Mouse (Mus musculus) adrenal gland, adult 18-20 months (tissue): ENCODE results near the gene Gm5475. TPM values are rescaled to one million over a fixed set of nuclear protein-coding genes. Genes with fewer than 3 reads are reported as not detected.

Source experiments
- total RNA-seq, 2 experiments: library from RNA; stranded (reverse); gene quantifications; 1 replicate in 1 of 2; 2 replicates in 1 of 2; pipeline ENCODE4 v1.2.3; 2021

Gene Gm5475
- total RNA-seq, 2 experiments from 2014 or later: not detected

Other genes starting within 250 kb of the Gm5475 start
- gene Atf1, start 194.3 kb upstream of the Gm5475 start, total RNA-seq: 10 to 100 TPM; 59.2 to 62.5 TPM
- not detected for gene Tmprss12, start 141.3 kb upstream of the Gm5475 start, total RNA-seq
- 100 to 1,000 TPM; 124 to 127 TPM for gene Mettl7a1, start 118.0 kb upstream of the Gm5475 start, total RNA-seq
- gene Mettl7a3, start 87.2 kb upstream of the Gm5475 start, total RNA-seq: under 1 TPM; 0.27 to 0.42 TPM
- under 1 TPM in 1 of 2 experiments, not detected in 1; 0.20 TPM for gene Methig1, start 69.0 kb upstream of the Gm5475 start, total RNA-seq
- 1 to 10 TPM; 3.2 to 3.4 TPM for gene Mettl7a2, start 68.9 kb upstream of the Gm5475 start, total RNA-seq
- gene Higd1c, start 57.6 kb upstream of the Gm5475 start, total RNA-seq: not detected
- 100 to 1,000 TPM; 110 to 132 TPM for gene Slc11a2, start 2.9 kb downstream of the Gm5475 start, total RNA-seq
- gene Letmd1, start 46.9 kb downstream of the Gm5475 start, total RNA-seq: 100 to 1,000 TPM; 147 to 279 TPM
- gene Csrnp2, start 73.3 kb downstream of the Gm5475 start, total RNA-seq: 1 to 10 TPM; 5.3 to 5.5 TPM
- gene Tfcp2, start 129.9 kb downstream of the Gm5475 start, total RNA-seq: 10 to 100 TPM; 16.6 to 17.6 TPM
- 10 to 100 TPM; 13.1 to 16.4 TPM for gene Pou6f1, start 177.8 kb downstream of the Gm5475 start, total RNA-seq
- gene Dazap2, start 193.2 kb downstream of the Gm5475 start, total RNA-seq: 100 to 1,000 TPM; 169 to 241 TPM
- 10 to 100 TPM; 41.3 to 51.6 TPM for gene Smagp, start 214.8 kb downstream of the Gm5475 start, total RNA-seq
- 1 to 10 TPM; 1.8 to 4.3 TPM for gene Bin2, start 247.4 kb downstream of the Gm5475 start, total RNA-seq